Mouse (Mus musculus): ENCODE measurements around the gene Slc22a17.

- TF ChIP-seq CTCF (IDR thresholded peaks at IDR 0.05; ENCODE audit: borderline replicate concordance, extremely low read depth, insufficient read depth, insufficient read length) (no peak), POLR2A (IDR thresholded peaks at IDR 0.05; ENCODE audit: borderline replicate concordance, extremely low read depth, insufficient read depth, insufficient read length, poor library complexity, severe bottlenecking) (no peak)
Measured at GRCm38 (mm10) chr14:54943971-54944370, 31.0 kb upstream of the Slc22a17 start.

Data from brain, embryonic 14.5 days (tissue).